Mouse (Mus musculus) MEL (cell line): ENCODE measurements at regions not wholly inside any gene's neighbourhood (a gene's known extent, or its start where the extent isn't known, plus 50 kb on each side); places are given as distances from the start of the nearest gene placed in this dataset.

Experiments
- DNase-seq: peaks from one replicate; pipeline ENCODE4 v3.0.0; 2011; ENCODE audit warnings: low read depth, low spot score
- H3K27ac ChIP-seq: 2 replicates; pipeline ENCODE4 v1.5.1; 2012; ENCODE audit warnings: low read depth, mild to moderate bottlenecking, control low read depth, low read length, moderate library complexity; ENCODE audit not compliant: control insufficient read depth
- H3K27me3 ChIP-seq, 2 experiments: fragments of 150-350 bp in 1 of 2; sonication (generic) in 1 of 2; 2 replicates each; pipeline ENCODE4 v1.6.1; 2012; ENCODE audit warnings: low read length in 2 of 2, mild to moderate bottlenecking in 2 of 2, improper control_type of control experiment in 1 of 2, moderate library complexity in 1 of 2; ENCODE audit not compliant: insufficient read depth in 2 of 2, control insufficient read depth in 1 of 2
- H3K36me3 ChIP-seq, 2 experiments: 2 replicates each; pipeline ENCODE4 v1.6.1; 2012 to 2014; ENCODE audit warnings: low read length in 2 of 2, improper control_type of control experiment in 1 of 2, inconsistent platforms in 1 of 2, mild to moderate bottlenecking in 1 of 2; ENCODE audit not compliant: insufficient read depth in 2 of 2, control insufficient read depth in 1 of 2
- H3K4me1 ChIP-seq, 2 experiments: fragments of 150-350 bp in 1 of 2; sonication (generic) in 1 of 2; 2 replicates each; pipeline ENCODE4 v1.6.1; 2012; ENCODE audit warnings: low read length in 2 of 2, improper control_type of control experiment in 1 of 2, mild to moderate bottlenecking in 1 of 2; ENCODE audit not compliant: insufficient read depth in 2 of 2, control insufficient read depth in 1 of 2
- H3K4me3 ChIP-seq, 2 experiments: fragments of 150-350 bp in 1 of 2; sonication (generic) in 1 of 2; 2 replicates each; pipeline ENCODE4 v1.5.1; 2012; ENCODE audit warnings: low read depth in 2 of 2, low read length in 2 of 2, mild to moderate bottlenecking in 2 of 2, moderate library complexity in 2 of 2, control low read depth in 1 of 2, improper control_type of control experiment in 1 of 2; ENCODE audit not compliant: control insufficient read depth in 1 of 2, insufficient read depth in 1 of 2
- H3K79me2 ChIP-seq: 2 replicates; pipeline ENCODE4 v1.6.1; 2012; ENCODE audit warnings: mild to moderate bottlenecking, low read length, moderate library complexity; ENCODE audit not compliant: control insufficient read depth, poor library complexity, insufficient read depth
- H3K9ac ChIP-seq: 2 replicates; pipeline ENCODE4 v1.6.1; 2012; ENCODE audit warnings: low read depth, mild to moderate bottlenecking, control low read depth, low read length, moderate library complexity; ENCODE audit not compliant: control insufficient read depth, poor library complexity, severe bottlenecking
- H3K9me3 ChIP-seq: fragments of 150-350 bp; sonication (generic); replicated peaks from 2 replicates; pipeline ENCODE4 v1.6.1; 2012; ENCODE audit warnings: mild to moderate bottlenecking, low read length, improper control_type of control experiment, moderate library complexity; ENCODE audit not compliant: insufficient read depth
- BHLHE40 ChIP-seq: IDR thresholded peaks from 2 replicates; pipeline ENCODE4 v1.6.1; 2012; ENCODE audit warnings: low read depth, mild to moderate bottlenecking, inconsistent platforms, low read length, improper control_type of control experiment, borderline replicate concordance
- CHD1 ChIP-seq: IDR thresholded peaks from 2 replicates; pipeline ENCODE4 v1.6.1; 2012; ENCODE audit warnings: low read depth, mild to moderate bottlenecking, inconsistent platforms, low read length, improper control_type of control experiment
- CTCF ChIP-seq, 3 experiments: IDR thresholded peaks in 2 of 3; conservative IDR thresholded peaks in 1 of 3; 2 replicates each; pipeline ENCODE4 v1.5.1; 2011 to 2012; ENCODE audit warnings: low read length in 3 of 3, low read depth in 2 of 3, mild to moderate bottlenecking in 2 of 3, improper control_type of control experiment in 1 of 3, inconsistent platforms in 1 of 3, mixed read lengths in 1 of 3, moderate library complexity in 1 of 3; ENCODE audit not compliant: control insufficient read depth in 1 of 3, insufficient read depth in 1 of 3, poor library complexity in 1 of 3, severe bottlenecking in 1 of 3
- E2F4 ChIP-seq: IDR thresholded peaks from 2 replicates; pipeline ENCODE4 v1.6.1; 2011; ENCODE audit warnings: low read depth, low read length, improper control_type of control experiment, borderline replicate concordance
- ELF1 ChIP-seq: IDR thresholded peaks from 2 replicates; pipeline ENCODE4 v1.6.1; 2014; ENCODE audit warnings: low read depth, mild to moderate bottlenecking, inconsistent platforms, low read length, improper control_type of control experiment, moderate library complexity
- MAFK ChIP-seq: IDR thresholded peaks from 2 replicates; pipeline ENCODE4 v1.6.1; 2011; ENCODE audit warnings: low read depth, mild to moderate bottlenecking, low read length, improper control_type of control experiment, borderline replicate concordance
- MAX ChIP-seq: IDR thresholded peaks from 2 replicates; pipeline ENCODE4 v1.6.1; 2011; ENCODE audit warnings: low read length, improper control_type of control experiment
- MEF2A ChIP-seq: IDR thresholded peaks from 2 replicates; pipeline ENCODE4 v1.6.1; 2014; ENCODE audit warnings: low read depth, mild to moderate bottlenecking, inconsistent platforms, low read length, improper control_type of control experiment; ENCODE audit not compliant: poor library complexity, insufficient replicate concordance, severe bottlenecking; ENCODE audit errors: extremely low read depth
- MYC ChIP-seq: IDR thresholded peaks from 2 replicates; pipeline ENCODE4 v1.6.1; 2011; ENCODE audit warnings: low read depth, mild to moderate bottlenecking, low read length, improper control_type of control experiment, moderate library complexity
- POLR2A ChIP-seq, 2 experiments: IDR thresholded peaks; 2 replicates each; pipeline ENCODE4 v1.6.1; 2011 to 2012; ENCODE audit warnings: low read length in 2 of 2, mild to moderate bottlenecking in 2 of 2, control low read depth in 1 of 2, improper control_type of control experiment in 1 of 2, low read depth in 1 of 2, moderate library complexity in 1 of 2; ENCODE audit not compliant: control insufficient read depth in 1 of 2, insufficient read depth in 1 of 2, poor library complexity in 1 of 2
- POLR2AphosphoS2 ChIP-seq: IDR thresholded peaks from 2 replicates; pipeline ENCODE4 v1.6.1; 2011; ENCODE audit warnings: low read length, improper control_type of control experiment
- POLR2AphosphoS5 ChIP-seq: IDR thresholded peaks from 2 replicates; pipeline ENCODE4 v1.6.1; 2012; ENCODE audit warnings: low read depth, borderline replicate concordance, mild to moderate bottlenecking, inconsistent platforms, low read length, moderate library complexity, mixed read lengths
- RAD21 ChIP-seq: IDR thresholded peaks from 2 replicates; pipeline ENCODE4 v1.6.1; 2011; ENCODE audit warnings: mild to moderate bottlenecking, low read depth, low read length, improper control_type of control experiment
- SIN3A ChIP-seq: IDR thresholded peaks from 2 replicates; pipeline ENCODE4 v1.6.1; 2012; ENCODE audit warnings: low read length, improper control_type of control experiment, inconsistent platforms
- SMC3 ChIP-seq: IDR thresholded peaks from 2 replicates; pipeline ENCODE4 v1.6.1; 2011; ENCODE audit warnings: low read depth, low read length, improper control_type of control experiment
- TAL1 ChIP-seq: IDR thresholded peaks from 2 replicates; pipeline ENCODE4 v1.6.1; 2012; ENCODE audit warnings: mild to moderate bottlenecking, inconsistent platforms, low read length, moderate library complexity, mixed read lengths
- TBP ChIP-seq: IDR thresholded peaks from 2 replicates; pipeline ENCODE4 v1.8.0; 2011; ENCODE audit warnings: low read depth, low read length, improper control_type of control experiment
- TCF12 ChIP-seq: IDR thresholded peaks from 2 replicates; pipeline ENCODE4 v1.6.1; 2014; ENCODE audit warnings: low read depth, mild to moderate bottlenecking, inconsistent platforms, low read length, improper control_type of control experiment, moderate library complexity
- UBTF ChIP-seq: IDR thresholded peaks from 2 replicates; pipeline ENCODE4 v1.6.1; 2012; ENCODE audit warnings: low read depth, mild to moderate bottlenecking, inconsistent platforms, low read length, improper control_type of control experiment, moderate library complexity, borderline replicate concordance; ENCODE audit not compliant: insufficient read depth
- USF1 ChIP-seq: IDR thresholded peaks from 2 replicates; pipeline ENCODE4 v1.6.1; 2014; ENCODE audit warnings: low read depth, mild to moderate bottlenecking, inconsistent platforms, low read length, improper control_type of control experiment, moderate library complexity
- ZC3H11A ChIP-seq: IDR thresholded peaks from 2 replicates; pipeline ENCODE4 v1.6.1; 2012; ENCODE audit warnings: low read depth, mild to moderate bottlenecking, inconsistent platforms, low read length, improper control_type of control experiment
- ZMIZ1 ChIP-seq: IDR thresholded peaks from 2 replicates; pipeline ENCODE4 v1.6.1; 2012; ENCODE audit warnings: low read depth, mild to moderate bottlenecking, inconsistent platforms, low read length, improper control_type of control experiment, moderate library complexity

GRCm38 (mm10) chr8:75318526-75318925 lies 87.9 kb downstream of the Gm10358 start:
- TF ChIP-seq BHLHE40 (no peak), ELF1 (no peak), E2F4 (no peak), MEF2A (no peak), CHD1 (no peak), TBP (no peak), POLR2AphosphoS5 (no peak), MAX (no peak), MAFK (no peak), ZMIZ1 (no peak), UBTF (no peak), TCF12 (no peak), MYC (no peak), SIN3A (no peak)
- Histone ChIP-seq H3K9ac (no peak overlapping the region), H3K36me3 (no peaks in the 10 kb centered on the region), H3K27ac (no peak overlapping the region), H3K9me3 (no peaks in the 10 kb centered on the region), H3K79me2 (no peaks in the 10 kb centered on the region), H3K4me1 (no peaks in the 10 kb centered on the region), H3K4me3 (no peak overlapping the region), H3K27me3 (peaks cover 0 to 1% of the 10 kb centered on the region in 2 experiments; a peak in 1 of 4 replicates)
- no peak for DNase-seq

- no peak for TF ChIP-seq POLR2AphosphoS5
- no peak for TF ChIP-seq SIN3A
- TF ChIP-seq BHLHE40 = no peak
- TF ChIP-seq USF1 = no peak
- no peak for TF ChIP-seq POLR2A (IDR thresholded peaks at IDR 0.05; ENCODE audit: control insufficient read depth in 1 of 2, insufficient read depth in 1 of 2, low read depth in 1 of 2, low read length in 2 of 2, poor library complexity in 1 of 2)
- TF ChIP-seq RAD21 = peak; percentile 75
- no peak for TF ChIP-seq UBTF
- TF ChIP-seq ZC3H11A = peak; percentile 60
- no peak for TF ChIP-seq MEF2A
- TF ChIP-seq POLR2AphosphoS2 = no peak
- TF ChIP-seq CTCF (IDR thresholded peaks at IDR 0.05 in 2 of 3, conservative IDR thresholded peaks at IDR 0.05 in 1 of 3; ENCODE audit: control insufficient read depth in 1 of 3, insufficient read depth in 1 of 3, low read depth in 2 of 3, low read length in 3 of 3, poor library complexity in 1 of 3, severe bottlenecking in 1 of 3) = peak; percentile 71 to 89 (median 75)
- TF ChIP-seq SMC3 = peak; percentile 73
- TF ChIP-seq TAL1 = no peak
- Histone ChIP-seq H3K9me3 (no peaks in the 10 kb centered on the region), H3K4me1 (no peaks in the 10 kb centered on the region), H3K4me3 (no peak overlapping the region), H3K27me3 (peaks cover 0 to 2% of the 10 kb centered on the region in 2 experiments; a peak in 2 of 4 replicates), H3K9ac (no peak overlapping the region), H3K79me2 (no peaks in the 10 kb centered on the region), H3K27ac (no peak overlapping the region), H3K36me3 (no peaks in the 10 kb centered on the region)
- peak; percentile 56 for DNase-seq
Measured at GRCm38 (mm10) chr8:75315886-75316285, 90.5 kb downstream of the Gm10358 start.
